Mouse (Mus musculus): ENCODE data around the gene E2f7.

Gene E2f7

DNA sequence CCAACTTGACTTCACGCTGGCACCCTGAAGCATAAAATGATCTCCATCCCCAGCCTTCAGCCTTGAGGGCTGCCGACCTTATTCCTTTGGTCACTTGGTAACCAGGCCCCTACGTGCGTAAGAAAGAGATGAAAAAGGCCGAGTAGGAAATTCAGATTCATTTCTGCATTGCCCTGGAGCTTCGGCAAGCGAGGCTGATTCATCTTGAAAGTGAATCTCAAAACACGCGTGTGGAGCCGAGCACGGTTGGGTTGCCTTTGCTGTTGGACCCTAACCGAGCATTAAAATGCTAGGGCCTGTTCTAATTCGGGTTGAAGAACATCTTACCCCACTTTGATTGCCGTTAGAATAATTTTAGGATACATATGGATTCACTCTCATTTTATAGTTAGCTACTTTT, 28.6 kb downstream of the E2f7 start:
- no peak for DNase-seq (ENCODE audit: low spot score in 2 of 2)

DNA sequence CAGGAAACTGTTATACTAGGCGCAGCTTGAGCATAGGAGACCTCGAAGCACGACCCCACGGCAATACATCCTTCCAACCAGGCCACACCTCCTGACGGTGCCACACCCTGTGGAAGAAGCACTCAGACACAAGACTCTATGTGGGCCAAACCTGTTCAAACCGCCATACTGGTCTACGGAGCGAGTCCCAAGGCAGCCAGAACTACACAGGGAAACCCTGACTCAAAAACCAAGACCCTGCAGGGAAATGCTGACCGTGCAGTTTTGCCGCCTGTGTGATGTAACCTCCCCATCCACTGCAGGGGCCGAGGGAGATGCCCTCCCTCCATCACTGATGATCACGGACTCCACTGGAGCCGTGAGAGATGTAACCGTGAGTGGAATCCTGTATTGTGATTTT, 36.5 kb downstream of the E2f7 start:
- DNase-seq (ENCODE audit: low spot score in 2 of 2), result no peak

DNA sequence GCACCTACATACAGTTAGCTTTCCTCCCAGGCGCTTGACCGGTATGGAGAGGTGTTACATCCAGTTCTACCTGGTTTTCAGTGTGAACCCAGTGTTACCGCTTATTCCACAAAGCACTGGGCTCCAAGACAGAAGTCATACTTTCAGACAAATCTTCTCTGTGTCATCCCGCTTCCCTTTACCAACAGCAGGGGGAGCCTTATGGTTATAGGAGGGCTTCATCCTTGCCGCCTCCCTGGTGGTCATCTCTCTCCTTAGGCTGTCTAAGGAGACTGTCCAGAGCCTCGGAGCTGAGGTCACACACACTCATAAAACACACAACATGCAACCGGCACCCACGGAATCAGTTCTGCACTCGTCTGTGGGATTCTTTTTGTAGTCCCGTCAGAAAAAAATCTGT, 37.4 kb downstream of the E2f7 start:
- DNase-seq (ENCODE audit: low spot score in 2 of 2), result no peak

DNA sequence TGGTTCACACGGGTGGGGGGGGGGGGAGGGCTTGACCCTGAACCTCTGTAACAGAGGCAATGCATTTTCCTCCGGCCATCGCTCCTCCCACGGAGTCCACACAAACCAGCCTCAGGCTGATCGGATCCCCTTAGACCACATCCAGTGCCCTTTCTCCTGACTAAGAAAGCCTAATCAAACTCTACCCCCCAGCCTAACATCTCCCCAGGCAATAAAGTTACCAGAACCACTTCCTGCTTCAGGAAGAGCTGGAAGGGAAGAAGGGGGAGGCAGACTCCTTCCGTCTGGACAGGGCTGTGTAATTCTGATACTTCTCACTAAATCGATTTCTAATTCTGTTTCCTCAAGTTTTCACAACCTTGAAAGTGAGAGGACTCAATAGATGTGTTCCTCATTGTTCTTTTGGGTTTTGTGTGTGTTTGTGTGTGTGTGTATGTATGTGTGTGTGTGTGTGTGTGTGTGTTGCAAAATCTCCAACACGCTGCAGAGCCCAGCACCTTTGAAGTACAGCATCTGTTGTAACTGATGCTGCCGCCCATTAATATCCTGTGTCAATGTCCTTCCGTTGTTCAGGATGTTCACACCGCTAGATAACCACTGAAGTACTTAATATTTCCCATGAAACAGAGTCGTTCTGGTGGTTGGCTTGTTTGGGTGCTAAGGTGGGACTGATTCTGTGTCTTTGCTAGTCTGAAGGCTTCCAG, 43.0 kb downstream of the E2f7 start:
- DNase-seq (ENCODE audit: low spot score in 2 of 2), result no peak

DNA sequence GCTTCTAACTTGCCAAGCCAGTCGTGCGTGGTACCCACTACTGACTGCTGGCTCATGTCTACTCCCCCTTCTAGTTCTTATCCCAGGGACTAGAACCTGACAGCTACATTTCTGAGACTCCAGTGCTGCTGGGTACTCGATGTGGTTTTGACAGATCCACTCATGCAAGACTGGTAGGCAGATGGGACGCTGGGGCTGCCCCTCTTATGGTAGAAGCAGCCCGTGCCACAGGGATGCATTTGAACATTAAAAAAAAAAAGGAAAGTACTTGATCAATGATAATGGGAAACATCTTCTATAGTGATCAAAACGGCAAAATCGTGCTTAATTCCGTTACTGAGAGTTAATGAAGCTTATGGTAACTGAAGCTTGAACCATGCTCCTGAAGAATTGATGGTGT, 44.4 kb downstream of the E2f7 start:
- no peak for DNase-seq (ENCODE audit: low spot score in 2 of 2)

DNA sequence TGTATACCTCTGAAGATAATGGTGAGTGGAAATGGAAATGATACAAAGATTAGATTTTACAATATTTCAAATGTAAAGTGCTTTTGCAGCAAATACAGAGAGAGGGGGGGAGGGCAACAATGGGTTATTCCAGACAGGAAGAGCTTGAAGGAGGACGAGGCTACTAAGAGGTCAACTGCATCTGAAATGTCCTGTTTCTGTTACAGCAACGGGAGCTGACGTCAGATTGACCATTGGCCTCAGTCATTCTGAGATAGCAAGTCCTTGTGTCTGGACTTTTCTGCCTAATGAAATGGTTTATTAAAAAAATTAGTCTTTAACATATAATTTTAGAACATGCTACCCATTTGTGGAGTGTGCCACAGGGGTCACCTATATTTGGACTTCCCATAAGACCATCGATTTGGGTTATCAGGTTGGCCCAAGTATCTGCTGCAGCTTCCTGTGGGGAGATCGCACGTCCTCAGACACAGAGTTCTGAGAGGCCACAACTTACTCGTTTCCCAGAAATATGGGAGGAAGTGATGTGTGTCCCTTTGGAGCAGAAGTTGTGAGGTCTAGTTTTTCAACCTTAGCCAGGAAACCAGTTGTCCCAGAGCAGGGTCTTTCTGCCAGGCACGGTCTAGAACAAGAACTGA, 48.0 kb downstream of the E2f7 start:
- DNase-seq (ENCODE audit: low spot score in 2 of 2), result no peak

DNA sequence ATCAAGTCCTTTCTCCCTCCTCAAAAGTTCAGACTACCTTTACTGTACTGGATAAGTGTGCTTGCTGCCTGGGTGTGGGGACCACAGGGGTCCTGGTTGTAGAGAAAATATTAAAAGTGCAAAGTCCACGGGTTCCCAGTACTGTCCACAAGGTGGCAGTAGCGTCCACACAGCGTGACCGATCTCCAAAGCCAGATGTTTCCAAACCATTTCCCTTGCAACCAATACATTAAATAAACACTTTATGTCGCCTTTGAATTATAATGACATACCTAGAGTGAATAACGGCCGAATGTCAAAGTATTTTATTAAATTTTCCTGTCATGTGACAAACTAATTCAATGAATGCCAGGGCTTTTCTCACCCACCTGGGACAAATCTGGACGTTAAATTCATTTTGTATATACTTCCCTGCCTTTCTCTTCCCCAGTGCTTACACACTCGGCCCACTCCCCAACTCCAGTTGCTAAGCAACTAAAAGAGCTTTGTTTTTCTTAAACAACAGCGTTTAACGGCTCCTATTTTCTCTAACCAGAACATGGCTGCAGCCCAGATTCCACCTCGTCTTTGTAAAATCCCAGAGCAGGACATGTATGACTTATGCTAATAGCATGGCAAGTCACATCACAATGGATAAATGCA, 49.4 kb downstream of the E2f7 start:
- peak in 1 of 2 experiments; percentile 59 for DNase-seq (ENCODE audit: low spot score in 2 of 2)

DNA sequence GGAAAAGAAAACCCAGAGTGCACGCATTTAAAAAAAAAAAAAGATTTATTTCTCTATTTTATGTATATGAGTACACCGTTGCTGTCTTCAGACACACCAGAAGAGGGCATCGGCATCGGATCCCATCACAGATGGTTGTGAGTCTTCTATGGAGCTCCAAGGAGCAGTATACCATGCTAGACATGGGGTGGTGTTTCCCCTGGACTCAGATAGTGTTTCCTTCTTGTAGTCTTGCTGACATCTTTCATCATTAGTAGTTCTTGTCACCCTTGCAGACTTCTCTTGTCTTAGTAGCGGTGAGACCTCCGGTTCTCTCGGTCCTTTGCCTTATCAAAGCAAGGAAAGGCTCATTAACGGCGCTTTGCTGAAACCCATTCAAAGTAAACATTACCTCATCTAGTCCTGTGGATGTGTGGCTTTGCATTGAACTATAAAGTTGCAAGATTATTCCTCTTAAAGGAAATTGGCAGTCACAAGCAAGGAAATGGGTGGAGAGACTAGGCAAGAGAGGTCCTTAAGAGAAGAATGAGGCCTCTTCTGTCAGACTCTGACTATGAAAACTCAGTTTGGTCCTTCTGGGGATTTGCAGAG, 50.1 kb downstream of the E2f7 start:
- DNase-seq (ENCODE audit: low spot score in 2 of 2), result no peak

DNA sequence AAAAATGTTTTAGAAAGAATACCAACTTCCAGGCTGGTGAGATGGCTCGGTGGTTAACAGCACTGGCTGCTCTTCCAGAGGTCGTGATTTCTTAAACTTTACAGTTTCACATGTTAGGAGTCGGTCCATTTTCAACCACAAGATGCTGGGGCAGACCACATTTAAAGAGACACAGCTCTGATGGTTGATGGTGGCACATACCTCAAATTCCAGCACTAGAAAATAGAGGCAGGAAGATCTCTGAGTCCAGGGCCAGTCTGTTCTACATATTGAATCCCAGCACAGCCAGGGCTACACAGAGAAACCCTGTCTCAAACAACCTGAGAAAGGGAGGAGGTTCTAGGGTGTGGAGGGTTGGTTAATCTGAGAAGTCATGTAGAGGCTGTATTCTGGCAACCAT, 56.1 kb downstream of the E2f7 start:
- DNase-seq (ENCODE audit: low spot score in 2 of 2), result no peak

DNA sequence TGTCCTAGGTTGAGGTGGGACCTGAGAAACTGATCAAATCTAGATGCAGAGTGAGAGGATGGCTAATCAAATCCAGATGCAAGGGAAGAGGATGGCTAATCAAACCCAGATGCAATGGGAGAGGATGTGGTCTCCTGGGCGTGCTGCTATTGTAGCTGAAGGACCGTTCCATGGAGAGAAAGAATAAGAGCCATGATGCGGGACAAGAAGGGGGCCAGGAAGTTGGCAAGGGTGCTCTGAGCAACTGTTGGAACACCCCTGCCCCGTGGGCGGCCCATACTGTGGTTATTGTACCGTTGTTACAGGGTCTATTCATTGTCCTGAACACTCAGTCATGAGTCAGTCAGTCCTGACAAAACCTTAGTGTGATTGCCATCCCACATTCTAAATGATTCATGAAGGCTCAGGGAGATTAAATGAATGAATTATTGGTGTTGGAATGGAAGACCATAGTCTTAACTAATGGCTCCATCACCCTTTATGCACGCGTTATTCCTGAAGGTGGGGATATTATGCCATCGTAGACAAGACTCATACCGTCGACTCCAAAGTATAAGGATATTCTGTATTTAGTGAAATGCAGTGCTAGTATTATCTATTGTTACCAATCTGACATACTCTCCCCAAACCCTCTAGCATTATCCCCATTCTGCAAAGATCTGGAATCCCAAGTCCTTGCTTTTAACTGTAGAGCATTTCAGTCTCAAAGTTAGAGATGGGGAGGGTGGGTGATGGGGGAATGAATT, 59.2 kb downstream of the E2f7 start:
- no peak for DNase-seq (ENCODE audit: low spot score in 2 of 2)

DNA sequence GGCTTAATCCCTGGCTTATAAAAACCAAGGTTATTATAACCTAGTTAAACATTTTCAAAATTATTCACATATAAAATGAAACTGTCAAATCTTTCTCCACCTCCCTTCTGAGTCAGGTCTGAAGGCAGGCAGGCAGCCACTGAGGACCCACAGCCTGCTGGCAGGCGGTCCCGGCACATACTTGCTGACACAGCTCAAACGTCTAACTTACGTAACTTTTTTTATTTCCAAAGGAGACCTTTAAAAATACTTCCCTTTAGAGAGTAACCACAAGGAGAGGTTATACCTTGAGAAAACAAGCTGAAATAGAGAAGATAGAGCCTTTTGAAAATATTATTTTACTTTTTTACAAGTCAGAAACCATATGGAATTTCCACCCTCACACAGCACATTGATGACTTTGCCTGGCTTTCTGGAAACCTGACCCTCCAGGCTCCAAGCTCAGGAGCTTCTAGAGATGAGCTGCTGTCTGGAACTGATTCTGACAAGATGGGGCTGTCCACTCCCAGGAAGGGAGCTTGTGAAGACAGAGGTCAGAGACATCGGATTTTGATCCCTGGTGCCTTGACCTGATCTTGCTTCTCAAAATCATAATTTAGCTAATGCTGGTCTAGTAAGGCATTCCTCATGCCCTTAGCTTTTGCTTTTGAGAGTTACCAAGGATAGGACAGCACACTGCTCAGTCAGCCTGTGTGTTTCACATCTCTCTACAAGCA, 59.9 kb downstream of the E2f7 start:
- no peak for DNase-seq (ENCODE audit: low spot score in 2 of 2)

DNA sequence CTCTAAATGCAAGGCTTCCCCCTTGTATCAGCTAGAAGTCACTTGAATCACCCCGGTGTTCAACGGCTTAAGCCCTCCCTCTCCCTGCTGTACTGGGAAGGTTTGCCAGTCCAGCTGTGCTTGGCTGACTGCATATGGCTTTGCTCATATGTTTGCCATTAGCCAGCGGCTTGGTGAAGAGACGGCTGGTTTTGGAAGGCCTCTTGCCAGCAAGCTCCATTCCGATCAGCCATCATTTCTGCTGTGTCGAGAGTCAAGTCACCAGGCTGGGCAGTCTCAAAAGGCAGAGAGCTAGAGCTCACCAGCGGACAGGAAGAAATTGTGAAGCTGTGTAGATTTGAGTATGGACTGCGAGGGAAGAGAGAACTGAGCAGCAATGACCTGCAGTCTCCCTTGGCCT, 61.2 kb downstream of the E2f7 start:
- DNase-seq (ENCODE audit: low spot score in 2 of 2), result no peak

DNA sequence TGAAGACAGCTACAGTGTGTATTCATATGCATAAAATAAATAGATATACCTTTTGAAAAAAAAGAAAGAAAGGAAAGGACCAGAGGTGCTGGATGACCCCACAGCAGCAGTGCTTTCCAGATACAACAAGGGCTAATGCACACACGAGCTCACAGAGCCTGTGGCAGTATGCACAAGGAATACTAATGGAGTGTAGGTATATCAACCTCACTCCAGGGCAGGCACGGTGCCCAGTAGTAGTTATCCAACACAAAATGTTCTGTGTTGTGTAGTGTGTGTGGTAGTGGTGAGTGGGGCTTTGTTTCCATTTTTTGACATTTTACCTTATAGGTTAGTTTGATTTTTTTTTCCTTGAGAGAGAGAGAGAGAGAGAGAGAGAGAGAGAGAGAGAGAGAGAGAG, 65.3 kb downstream of the E2f7 start:
- DNase-seq (ENCODE audit: low spot score in 2 of 2), result no peak

DNA sequence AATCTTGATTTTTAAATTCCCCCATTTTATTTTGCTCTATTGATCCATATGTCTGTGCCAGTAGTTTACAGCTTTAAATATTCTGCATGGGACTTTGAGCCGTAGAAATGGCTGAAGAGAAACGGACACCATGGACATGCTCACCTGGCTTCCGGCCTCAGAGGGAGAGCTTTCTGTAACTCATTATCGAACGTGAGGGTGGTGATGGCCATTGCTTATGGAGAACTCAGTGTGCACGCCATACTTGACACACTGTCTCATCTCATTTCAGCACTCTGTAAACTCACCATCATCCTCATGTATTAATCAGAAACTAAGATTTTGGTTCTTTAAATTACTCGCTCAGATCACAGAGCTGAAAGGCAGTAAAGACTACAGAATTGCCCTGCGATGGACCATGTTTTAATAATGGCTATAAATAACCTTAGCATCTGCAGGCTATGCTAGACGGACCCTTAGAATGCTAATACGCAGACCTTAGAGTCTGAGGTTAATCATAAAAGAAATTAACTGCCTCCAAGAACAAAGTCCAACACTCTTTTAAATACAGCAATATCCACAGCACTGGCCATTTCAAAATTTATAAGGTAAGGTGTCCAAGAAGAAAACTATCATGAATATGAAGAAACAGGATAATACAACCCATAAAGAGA, 66.1 kb downstream of the E2f7 start:
- no peak for DNase-seq (ENCODE audit: low spot score in 2 of 2)

DNA sequence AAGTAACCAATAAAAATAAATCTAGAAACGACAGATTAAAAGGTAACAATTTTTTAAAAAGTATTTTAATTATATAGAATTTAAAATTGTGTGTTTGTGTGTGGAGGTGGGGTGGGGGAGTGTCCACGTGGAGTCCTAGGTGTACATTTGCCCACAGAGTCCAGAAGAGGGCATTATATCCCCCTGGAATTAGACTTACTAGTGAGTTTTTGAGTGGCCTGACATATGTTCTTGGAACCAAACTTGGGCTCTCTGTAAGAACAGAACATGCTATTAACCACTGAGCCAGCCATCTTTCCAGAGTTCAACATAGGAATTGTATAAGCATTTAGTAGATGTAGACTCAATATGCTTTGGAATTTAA, 66.6 kb downstream of the E2f7 start:
- no peak for DNase-seq (ENCODE audit: low spot score in 2 of 2)

DNA sequence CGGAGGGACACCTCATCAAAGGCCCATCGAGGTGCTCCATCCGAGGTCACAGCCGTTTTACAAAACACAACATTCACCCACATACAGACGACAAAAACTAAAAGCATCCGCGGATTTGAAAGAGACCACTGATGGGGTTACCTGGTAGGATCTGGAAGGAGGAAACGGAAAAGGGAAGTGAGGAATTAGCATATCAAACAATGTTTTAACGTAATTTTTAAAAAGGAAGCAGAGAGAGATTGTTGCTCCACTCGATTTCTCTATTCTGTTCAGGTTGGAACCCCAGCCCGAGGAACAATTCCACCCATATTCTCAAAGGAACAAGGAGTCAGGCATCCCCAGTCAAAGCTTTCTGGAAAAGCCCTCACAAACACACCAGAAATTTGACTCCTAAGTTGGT, 75.9 kb downstream of the E2f7 start:
- DNase-seq (ENCODE audit: low spot score in 2 of 2), result no peak

DNA sequence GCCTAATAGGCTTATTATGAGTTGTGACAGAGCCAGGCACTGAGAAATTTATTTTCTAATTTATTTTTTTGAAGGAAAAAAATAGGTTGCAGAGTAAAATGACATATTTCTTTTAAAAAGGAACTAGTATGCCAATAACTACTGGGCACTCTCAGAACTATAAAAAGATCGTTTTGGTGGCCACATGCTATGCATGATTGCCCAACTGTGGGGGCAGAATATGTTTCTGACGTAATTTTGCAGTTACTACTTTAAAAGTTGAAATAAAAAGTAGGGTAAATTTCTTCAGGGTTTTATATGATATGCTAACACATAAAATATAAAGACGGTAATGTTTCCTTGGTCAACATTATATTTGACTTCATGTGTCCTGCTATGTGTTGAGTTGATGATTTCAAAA, 76.5 kb downstream of the E2f7 start:
- no peak for DNase-seq (ENCODE audit: low spot score in 2 of 2)

DNA sequence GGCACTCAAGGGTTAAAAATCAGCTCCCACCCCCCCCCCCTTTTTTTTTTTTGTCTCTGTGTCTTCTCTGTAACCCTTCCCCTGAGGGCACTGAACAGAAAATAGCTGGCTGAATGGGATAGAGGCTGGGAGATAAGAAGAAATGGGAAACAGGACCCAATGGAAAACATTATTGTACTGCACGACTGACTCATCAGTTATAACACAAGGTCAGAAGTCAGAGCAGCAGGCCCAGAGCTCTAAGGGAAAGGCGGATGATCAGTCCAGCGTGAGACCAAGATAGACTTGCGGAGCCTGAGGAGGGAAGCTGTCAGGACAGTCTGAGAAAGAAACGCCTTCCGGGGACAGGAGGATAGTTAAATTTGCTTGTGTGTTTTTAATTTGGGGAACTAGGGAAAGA, 87.1 kb downstream of the E2f7 start:
- DNase-seq (ENCODE audit: low spot score in 2 of 2), result no peak

DNA sequence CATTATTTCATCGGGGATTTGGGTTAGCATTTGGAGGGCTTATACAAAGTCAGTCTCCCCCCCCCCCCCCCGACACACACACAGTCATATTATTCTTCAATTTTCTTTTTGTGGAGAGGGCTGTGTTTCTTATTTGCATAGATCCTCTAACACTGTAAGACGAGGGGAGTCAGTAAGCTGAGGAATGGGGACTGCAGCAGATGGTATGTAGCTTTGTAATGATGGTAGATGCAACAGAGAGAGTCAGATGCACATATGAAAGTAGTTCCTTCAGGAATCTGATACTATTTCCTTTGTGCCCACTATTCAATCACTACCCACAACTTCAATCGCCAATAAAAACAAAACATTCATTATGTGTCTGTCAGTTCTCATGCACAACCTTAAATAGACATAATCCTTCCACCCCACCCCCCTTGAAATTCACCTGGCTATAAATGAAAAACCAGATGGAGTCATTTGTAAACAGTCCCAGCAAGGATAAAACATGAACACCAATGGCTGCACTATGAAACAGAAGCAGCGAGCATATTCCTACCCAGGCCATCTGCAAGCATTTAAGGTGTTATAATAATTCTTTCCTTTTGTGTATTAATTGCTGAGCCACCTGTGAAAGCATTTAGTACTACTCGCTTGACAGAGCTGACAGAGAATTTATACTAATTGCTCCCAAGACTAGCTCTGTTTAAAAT, 90.0 kb downstream of the E2f7 start:
- no peak for DNase-seq (ENCODE audit: low spot score in 2 of 2)

Measured in right cerebral cortex, postnatal 10 days (tissue).